Mouse (Mus musculus) E14TG2a.4 (cell line): ENCODE measurements around the gene Hnrnpul1.

Experiments used
- CTCF ChIP-seq: conservative IDR thresholded peaks from 2 replicates; pipeline ENCODE4 v1.5.1; 2014; ENCODE audit warnings: low read length
- POU5F1 ChIP-seq: IDR thresholded peaks from 2 replicates; pipeline ENCODE4 v1.6.1; 2014; ENCODE audit warnings: low read length, borderline replicate concordance

DNA sequence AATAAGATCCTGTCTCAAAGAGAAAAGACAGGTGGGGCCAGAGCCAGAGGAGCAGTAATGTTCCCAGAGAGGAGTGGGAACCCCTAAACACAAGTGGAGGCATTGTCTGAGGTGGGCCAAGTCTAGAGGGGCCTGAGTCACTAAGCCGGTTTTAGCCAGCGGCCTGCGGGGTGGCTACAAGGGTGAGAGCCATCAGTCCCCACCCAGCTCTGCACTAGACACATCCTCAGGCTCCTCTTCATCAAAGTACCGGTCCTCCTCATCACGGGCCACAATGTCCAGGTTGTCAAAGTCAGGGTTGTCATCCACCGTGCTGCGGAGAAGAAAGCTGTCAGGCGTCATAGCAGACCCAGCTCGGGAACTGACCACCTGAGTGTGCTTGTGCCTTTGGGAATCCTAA lies 41.8 kb downstream of the Hnrnpul1 start:
- no peak for TF ChIP-seq CTCF
- no peak for TF ChIP-seq POU5F1
